Comparison of ENCODE assay signal across 15 mouse cellular contexts in genomic region chr5:107450299-107450698, GRCm38 (mm10). TPM values are rescaled to one million over a fixed set of nuclear protein-coding genes. Genes with fewer than 3 reads are reported as not detected.
"Had no signal": no experiment of that assay in that cellular context is flagged by ENCODE, and none has a peak within 500 bp of the region (broad histone marks: within the 10 kb centered on the region; RNA-seq: fewer than 3 reads in every experiment).

No protein-coding gene starts in this region.

- DNase-seq: kidney, adult 11 months; kidney, adult 9 months; kidney, postnatal 4 days; lung, adult 2 months; lung, postnatal 36 days; thymus, adult 18-20 months; thymus, postnatal 14 days had no signal

- H3K4me3 ChIP-seq: limb, embryonic 10.5 days; liver, embryonic 15.5 days; midbrain, embryonic 13.5 days had no signal

- ATAC-seq: lung, postnatal 0 days; midbrain, embryonic 13.5 days had no signal

- H3K27ac ChIP-seq: kidney, postnatal 0 days; limb, embryonic 10.5 days; liver, embryonic 15.5 days; midbrain, embryonic 13.5 days; stomach, postnatal 0 days had no signal

RNA-seq across cellular contexts. Expression of gene Lpcat2b, which starts 18.9 kb away (rescaled TPM):
- total RNA-seq: megakaryocyte progenitor cell, adult 5-6 weeks; midbrain, postnatal 0 days had no signal

RNA-seq across cellular contexts. Expression of gene Ephx4, which starts 47.8 kb away (rescaled TPM):
- total RNA-seq: megakaryocyte progenitor cell, adult 5-6 weeks had no signal
